ENCODE assay signal across 13 mouse cellular contexts in the genomic region with DNA sequence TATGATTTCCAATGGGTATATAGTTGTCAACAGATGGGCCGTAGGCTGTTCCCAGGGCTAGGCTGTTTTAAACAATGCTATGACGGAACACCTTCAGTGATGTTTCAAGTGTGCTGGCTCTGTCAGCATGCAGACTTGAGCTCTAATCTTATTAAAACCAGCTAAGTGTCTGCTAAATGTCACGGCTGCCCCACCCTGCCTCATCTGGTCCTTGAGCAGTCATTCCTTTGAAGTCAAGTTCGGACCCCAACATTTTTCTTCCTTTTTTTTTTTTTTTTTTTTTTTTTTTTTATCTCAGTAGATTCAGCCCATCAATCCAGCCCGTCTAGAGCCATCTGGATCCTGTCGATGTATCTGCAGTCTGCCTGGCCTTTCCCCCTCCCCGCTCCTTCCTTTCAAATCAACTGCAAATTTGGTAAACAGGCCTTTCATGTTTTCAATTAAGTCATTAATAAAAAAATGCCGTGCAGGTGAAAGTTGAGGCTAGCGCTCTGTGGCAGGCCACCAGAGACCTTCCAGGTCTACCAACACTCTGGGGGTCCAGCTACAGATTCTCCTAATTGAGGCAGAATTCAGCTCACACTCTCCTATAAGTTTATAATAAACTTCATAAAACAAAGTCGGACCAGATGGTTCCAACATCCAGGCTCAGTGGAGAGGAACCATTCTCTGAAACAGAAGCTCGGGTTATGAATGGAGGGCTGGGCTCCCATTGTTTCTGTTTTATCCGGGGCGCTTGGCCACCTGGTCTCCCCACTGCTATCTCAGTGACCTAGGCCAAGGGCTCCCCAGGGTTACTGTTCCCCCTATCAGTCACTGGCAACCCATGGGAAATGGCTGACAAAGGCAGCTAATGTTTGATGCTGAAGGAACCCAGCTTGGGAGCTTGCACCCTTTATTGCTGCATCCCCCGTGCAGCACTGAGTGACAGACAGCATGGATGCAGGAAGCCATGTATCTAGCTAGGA. TPM values are rescaled to one million over a fixed set of nuclear protein-coding genes. Genes with fewer than 3 reads are reported as not detected.
A peak's percentile ranks its signal among the peaks of the same experiment; 100 is the strongest.
DNase-seq lines count a peak whose midpoint lies in the region; ATAC-seq and TF ChIP-seq lines count a peak whose summit lies in the region.
"Had no signal": no experiment of that assay in that cellular context is flagged by ENCODE, and none has a peak within 500 bp of the region (broad histone marks: within the 10 kb centered on the region; RNA-seq: fewer than 3 reads in every experiment).

No protein-coding gene starts in this region.

- peaks cover 39% of the 10 kb centered on the region for H3K4me1 ChIP-seq in lung, embryonic 15.5 days
- no peaks in the 10 kb centered on the region; the same call in none of the 2 replicates for H3K4me1 ChIP-seq in hindbrain, embryonic 11.5 days (replicated peaks; ENCODE audit: control insufficient read depth, insufficient read depth, low read length)
- H3K4me1 ChIP-seq in neural tube, embryonic 13.5 days (replicated peaks): peaks cover 41% of the 10 kb centered on the region

- no peak for TF ChIP-seq CTCF in brain, embryonic 14.5 days (IDR thresholded peaks at IDR 0.05; ENCODE audit: borderline replicate concordance, extremely low read depth, insufficient read depth, insufficient read length)

- 29% methylated on average over 14 of the region's 14 CpGs for WGBS in lung, embryonic 15.5 days
- WGBS in hindbrain, embryonic 11.5 days: 29% methylated on average over 14 of the region's 14 CpGs
- 37% methylated on average over 14 of the region's 14 CpGs for WGBS in neural tube, embryonic 13.5 days

- H3K27me3 ChIP-seq in lung, embryonic 15.5 days: no peaks in the 10 kb centered on the region
- 0 out of 2 replicates have a peak, but pooled peaks cover 2% of the 10 kb centered on the region for H3K27me3 ChIP-seq in hindbrain, embryonic 11.5 days (ENCODE audit: control insufficient read depth, insufficient read depth, low read length)
- H3K27me3 ChIP-seq in neural tube, embryonic 13.5 days: no peaks in the 10 kb centered on the region
- H3K27me3 ChIP-seq: midbrain, embryonic 13.5 days had no signal

- H3K4me2 ChIP-seq in lung, embryonic 15.5 days: no peak overlapping the region
- H3K4me2 ChIP-seq in hindbrain, embryonic 11.5 days (replicated peaks; ENCODE audit: low read depth, low read length): no peak overlapping the region
- no peak overlapping the region for H3K4me2 ChIP-seq in neural tube, embryonic 13.5 days
- H3K4me2 ChIP-seq: midbrain, embryonic 13.5 days had no signal

- peak overlapping the region; percentile 48 for H3K27ac ChIP-seq in lung, embryonic 15.5 days
- H3K27ac ChIP-seq in hindbrain, embryonic 11.5 days (ENCODE audit: low read depth, low read length): no peak overlapping the region; the same call in 1 of the 2 replicates
- H3K27ac ChIP-seq in neural tube, embryonic 13.5 days (replicated peaks): peak overlapping the region; percentile 49
- H3K27ac ChIP-seq: heart, adult 2 months; liver, embryonic 14.5 days; midbrain, embryonic 13.5 days had no signal

- DNase-seq in lung, postnatal 14 days: no peak
- peak; percentile 48 for DNase-seq in brain, embryonic 14.5 days (ENCODE audit: low read depth)
- peak; percentile 59 for DNase-seq in hindbrain, embryonic 11.5 days (ENCODE audit: low spot score)
- no peak for DNase-seq in ovary, postnatal 10 days (ENCODE audit: low spot score)
- DNase-seq in spleen, postnatal 10 days (ENCODE audit: low spot score in 2 of 2): no peak
- DNase-seq: heart, adult 2 months; heart, postnatal 4 days; layer of hippocampus, postnatal 36 days; thymus, postnatal 25 days had no signal

- H3K9me3 ChIP-seq in lung, embryonic 15.5 days: no peaks in the 10 kb centered on the region
- H3K9me3 ChIP-seq in hindbrain, embryonic 11.5 days (ENCODE audit: control insufficient read depth, low read length): no peaks in the 10 kb centered on the region
- no peaks in the 10 kb centered on the region for H3K9me3 ChIP-seq in neural tube, embryonic 13.5 days
- H3K9me3 ChIP-seq: midbrain, embryonic 13.5 days had no signal

- no peak overlapping the region for H3K4me3 ChIP-seq in lung, embryonic 15.5 days
- no peak overlapping the region for H3K4me3 ChIP-seq in hindbrain, embryonic 11.5 days (ENCODE audit: low read depth, low read length)
- H3K4me3 ChIP-seq in neural tube, embryonic 13.5 days: no peak overlapping the region
- H3K4me3 ChIP-seq: heart, adult 2 months; midbrain, embryonic 13.5 days had no signal

- no peak for ATAC-seq in lung, embryonic 15.5 days (ENCODE audit: borderline replicate concordance, extremely low read depth, low FRiP score, low TSS enrichment)
- peak; percentile 58 for ATAC-seq in hindbrain, embryonic 11.5 days (ENCODE audit: low FRiP score)
- no peak for ATAC-seq in neural tube, embryonic 13.5 days (ENCODE audit: low read depth)
- ATAC-seq: midbrain, embryonic 13.5 days had no signal

- no peak for TF ChIP-seq POLR2A in brain, embryonic 14.5 days (IDR thresholded peaks at IDR 0.05; ENCODE audit: borderline replicate concordance, extremely low read depth, insufficient read depth, insufficient read length, poor library complexity, severe bottlenecking)

- no peak overlapping the region for H3K9ac ChIP-seq in lung, embryonic 15.5 days
- H3K9ac ChIP-seq in hindbrain, embryonic 11.5 days (ENCODE audit: low read depth, low read length): no peak overlapping the region
- no peak overlapping the region for H3K9ac ChIP-seq in neural tube, embryonic 13.5 days
- H3K9ac ChIP-seq: liver, embryonic 14.5 days; midbrain, embryonic 13.5 days had no signal

- H3K36me3 ChIP-seq in lung, embryonic 15.5 days: no peaks in the 10 kb centered on the region
- H3K36me3 ChIP-seq in hindbrain, embryonic 11.5 days (ENCODE audit: control insufficient read depth, insufficient read depth, low read length): no peaks in the 10 kb centered on the region
- no peaks in the 10 kb centered on the region for H3K36me3 ChIP-seq in neural tube, embryonic 13.5 days
- H3K36me3 ChIP-seq: midbrain, embryonic 13.5 days had no signal

RNA-seq across cellular contexts. Expression of a gene that starts 56.3 kb away (rescaled TPM):
- polyA plus RNA-seq in lung, embryonic 15.5 days (2015; fragmentation: Nextera tagmentation; extraction: Ambion mirVana): 0.57 and 0.60 TPM in 2 replicates
- polyA plus RNA-seq in brain, embryonic 14.5 days (2012; rRNA removed): 0.06 and 0.18 TPM in 2 replicates
- polyA plus RNA-seq in hindbrain, embryonic 11.5 days (2014; fragmentation: Nextera tagmentation; extraction: Ambion mirVana): 0.66 and 0.92 TPM in 2 replicates
- polyA plus RNA-seq in neural tube, embryonic 13.5 days (2015; fragmentation: Nextera tagmentation; extraction: Ambion mirVana): 0.22 and 0.45 TPM in 2 replicates

Comparison
In these comparisons a context has a peak if more than half of its experiments do, and no peak if none do; other contexts are left out.
1. DNase-seq: peak in brain, embryonic 14.5 days (single experiment) and hindbrain, embryonic 11.5 days (single experiment); none in lung, postnatal 14 days (single experiment), ovary, postnatal 10 days (single experiment) and spleen, postnatal 10 days (0 of 2).